Mouse (Mus musculus) bone marrow macrophage, adult 2 months (primary cell): ENCODE results near the gene Fahd1. TPM values are rescaled to one million over a fixed set of nuclear protein-coding genes. Genes with fewer than 3 reads are reported as not detected.

Experiments used
- H3K27ac ChIP-seq: 2 replicates; pipeline ENCODE4 v1.5.1; 2012; ENCODE audit warnings: low read depth, low read length; ENCODE audit not compliant: insufficient read depth
- H3K4me1 ChIP-seq: 2 replicates; pipeline ENCODE4 v1.6.1; 2012; ENCODE audit warnings: low read length; ENCODE audit not compliant: control insufficient read depth, insufficient read depth
- H3K4me3 ChIP-seq: 2 replicates; pipeline ENCODE4 v1.5.1; 2012; ENCODE audit warnings: mild to moderate bottlenecking, low read length, moderate library complexity; ENCODE audit not compliant: insufficient read depth
- CTCF ChIP-seq: IDR thresholded peaks from 2 replicates; pipeline ENCODE4 v1.5.1; 2012; ENCODE audit warnings: low read depth, mild to moderate bottlenecking, low read length, moderate library complexity
- POLR2A ChIP-seq: IDR thresholded peaks from 2 replicates; pipeline ENCODE4 v1.6.1; 2012; ENCODE audit warnings: mild to moderate bottlenecking, low read depth, low read length, borderline replicate concordance
- polyA plus RNA-seq: library from polyadenylated mRNA; stranded (reverse); fragments of >200 nt; gene quantifications from 2 replicates; pipeline ENCODE4 v1.2.4, GENCODE M21; 2012; ENCODE audit not compliant: missing spikeins, insufficient read depth, insufficient read length

Fahd1 gene
- polyA plus RNA-seq, 1 experiment: 9.0 TPM

GRCm38 (mm10) chr17:24873695-24874404 lies 23.7 kb upstream of the Fahd1 start:
- no peak overlapping the region for H3K4me3 ChIP-seq
- no peak for TF ChIP-seq POLR2A
- no peak for TF ChIP-seq CTCF
- no peak overlapping the region for H3K27ac ChIP-seq
- 0 out of 2 replicates have a peak, but pooled peaks cover 4% of the 10 kb centered on the region for H3K4me1 ChIP-seq

- no peak for TF ChIP-seq CTCF
- no peaks in the 10 kb centered on the region for H3K4me1 ChIP-seq
- H3K4me3 ChIP-seq: no peak overlapping the region
- no peak overlapping the region for H3K27ac ChIP-seq
Observed at GRCm38 (mm10) chr17:24867914-24868313, 17.8 kb upstream of the Fahd1 start.

GRCm38 (mm10) chr17:24865776-24866175 lies 15.6 kb upstream of the Fahd1 start, which contains the start of gene Igfals:
Igfals (plus strand) TSS chr17:24865997.
- Histone ChIP-seq H3K27ac (no peak within 1 kb of the TSS), H3K4me3 (no peak within 1 kb of the TSS), H3K4me1 (no peaks in the 10 kb centered on the region)
- TF ChIP-seq CTCF (no peak), POLR2A (no peak)

- TF ChIP-seq CTCF (no peak), POLR2A (no peak)
- H3K4me3 ChIP-seq: no peak overlapping the region
- H3K27ac ChIP-seq: no peak overlapping the region
- no peaks in the 10 kb centered on the region for H3K4me1 ChIP-seq
Observed at GRCm38 (mm10) chr17:24861785-24862184, 11.6 kb upstream of the Fahd1 start.

GRCm38 (mm10) chr17:24860076-24860475 lies 9.9 kb upstream of the Fahd1 start:
- Histone ChIP-seq H3K4me3 (no peak overlapping the region), H3K4me1 (peaks cover 7% of the 10 kb centered on the region), H3K27ac (no peak overlapping the region)
- TF ChIP-seq POLR2A (no peak), CTCF (no peak)

- no peak overlapping the region for H3K27ac ChIP-seq
- peaks cover 7% of the 10 kb centered on the region for H3K4me1 ChIP-seq
Observed at GRCm38 (mm10) chr17:24858967-24859366, 8.8 kb upstream of the Fahd1 start.

GRCm38 (mm10) chr17:24857831-24858470 lies 7.8 kb upstream of the Fahd1 start:
- Histone ChIP-seq H3K4me1 (peaks cover 7% of the 10 kb centered on the region), H3K27ac (no peak overlapping the region)

More at GRCm38 (mm10) chr17:24858967-24859366, 8.8 kb upstream of the Fahd1 start:
- H3K4me3 ChIP-seq: no peak overlapping the region
- TF ChIP-seq POLR2A (no peak), CTCF (no peak)

GRCm38 (mm10) chr17:24856589-24856988 lies 6.4 kb upstream of the Fahd1 start:
- TF ChIP-seq POLR2A (no peak), CTCF (no peak)
- Histone ChIP-seq H3K4me3 (no peak overlapping the region), H3K27ac (no peak overlapping the region), H3K4me1 (peaks cover 11% of the 10 kb centered on the region)

More at GRCm38 (mm10) chr17:24857831-24858470, 7.8 kb upstream of the Fahd1 start:
- no peak overlapping the region for H3K4me3 ChIP-seq
- TF ChIP-seq CTCF: no peak
- no peak for TF ChIP-seq POLR2A

- Histone ChIP-seq H3K4me1 (peaks cover 12% of the 10 kb centered on the region), H3K4me3 (no peak overlapping the region), H3K27ac (no peak overlapping the region)
- TF ChIP-seq CTCF: no peak
- TF ChIP-seq POLR2A: no peak
Observed at GRCm38 (mm10) chr17:24855838-24856464, 5.8 kb upstream of the Fahd1 start.
